Mouse (Mus musculus) urinary bladder, postnatal 14 days (tissue): ENCODE data around the gene Oscp1.
A peak's percentile ranks its signal among the peaks of the same experiment; 100 is the strongest.
"Not testable (repeated sequence)": the region's sequence is repeated elsewhere in the genome, so short reads cannot be mapped to it uniquely, and the experiment has no call there.

ENCODE experiments used
- DNase-seq: peaks from one replicate; pipeline ENCODE4 v3.0.0; 2021; ENCODE audit warnings: low spot score

Oscp1 gene

GRCm38 (mm10) chr4:126083021-126083420, 24.7 kb downstream of the Oscp1 start:
- no peak for DNase-seq

GRCm38 (mm10) chr4:126084382-126084781, 26.0 kb downstream of the Oscp1 start:
- no peak for DNase-seq

GRCm38 (mm10) chr4:126085996-126086576, 27.7 kb downstream of the Oscp1 start:
- DNase-seq: peak; percentile 83

DNA sequence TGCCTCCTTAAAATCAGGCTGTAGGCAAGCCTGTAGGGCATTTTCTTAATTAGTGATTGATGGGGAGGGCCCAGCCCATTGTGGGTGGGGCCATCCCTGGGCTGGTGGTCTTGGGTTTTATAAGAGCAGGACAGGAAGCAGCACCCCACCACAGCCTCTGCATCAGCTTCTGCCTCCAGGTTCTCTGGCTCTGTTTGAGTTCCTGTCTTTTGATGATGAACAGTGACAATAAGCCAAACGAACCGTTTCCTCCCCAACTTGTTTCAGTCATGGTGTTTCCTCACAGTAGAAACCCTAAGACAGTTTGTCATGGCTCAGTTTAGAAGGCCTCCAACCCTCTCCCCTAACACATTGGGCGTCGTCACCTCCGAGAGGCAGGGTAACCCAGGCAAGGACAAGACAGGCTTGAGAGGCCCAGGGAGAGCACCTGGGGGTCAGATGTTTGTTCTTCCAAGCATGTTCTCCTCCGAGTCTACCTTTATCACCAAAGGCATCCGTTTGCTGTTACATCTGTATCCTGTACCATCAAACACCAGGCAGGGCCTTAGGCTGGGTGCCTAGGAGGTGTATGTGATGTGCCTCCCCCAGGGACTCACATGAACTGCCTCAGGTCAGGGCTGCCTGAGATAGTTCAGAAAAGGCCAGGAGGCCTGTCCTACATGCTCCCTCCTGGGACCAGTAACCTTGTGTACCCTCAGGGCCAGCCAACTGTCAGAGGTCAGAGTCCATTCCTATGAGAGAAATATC, 31.9 kb downstream of the Oscp1 start:
- DNase-seq: no peak

DNA sequence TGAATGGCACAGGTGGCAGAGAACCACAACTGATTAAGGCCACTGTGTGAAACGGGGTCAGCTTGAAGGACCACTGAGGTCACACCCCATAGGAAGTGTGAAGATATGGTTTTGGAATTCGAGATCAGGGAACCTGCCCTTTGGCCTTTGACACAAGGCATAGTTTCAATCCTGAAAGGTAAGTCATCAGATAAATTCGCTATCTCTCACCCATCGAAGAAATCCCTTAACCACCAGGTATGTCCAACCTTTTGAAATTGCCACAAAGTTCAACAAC, 32.4 kb downstream of the Oscp1 start:
- no peak for DNase-seq

GRCm38 (mm10) chr4:126091873-126092272, 33.5 kb downstream of the Oscp1 start:
- no peak for DNase-seq

- not testable (repeated sequence) for DNase-seq
Observed at GRCm38 (mm10) chr4:126095622-126096430, 37.5 kb downstream of the Oscp1 start.

DNA sequence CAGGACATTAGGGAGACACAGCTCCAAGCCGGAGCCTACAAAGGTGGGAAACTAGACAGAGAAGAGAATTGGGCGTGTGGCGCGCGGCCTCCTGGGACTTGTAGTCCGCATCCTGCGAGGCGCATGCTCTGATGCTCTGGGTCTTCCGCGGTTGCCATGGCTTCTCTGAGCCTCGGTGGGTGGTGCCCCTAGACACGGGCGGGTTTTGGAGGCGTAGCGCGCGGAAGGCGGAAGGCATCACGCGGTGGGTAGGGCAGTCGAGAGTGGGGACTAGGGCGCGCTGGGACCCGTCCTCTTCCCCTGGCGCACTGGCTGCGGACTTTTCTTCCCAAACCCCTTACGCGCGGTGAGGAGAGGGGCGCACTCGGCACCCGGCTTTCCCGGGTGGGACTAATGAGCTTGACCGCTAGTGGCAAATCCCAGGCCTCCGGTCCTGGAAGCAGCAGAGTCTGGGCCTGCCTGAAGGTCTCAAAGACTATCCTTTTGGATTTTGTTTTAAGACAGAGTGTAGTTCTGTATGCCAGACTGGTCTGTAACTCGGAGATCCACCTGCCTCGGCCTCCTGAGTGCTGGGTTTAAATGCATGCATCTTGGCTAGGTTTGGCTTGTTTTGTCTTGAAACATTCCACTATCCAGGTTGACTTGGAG, 38.2 kb downstream of the Oscp1 start, which contains the start of gene Lsm10:
Lsm10 (plus strand) TSS at position 160 of the 648 bp plus-strand sequence.
- DNase-seq: peak; percentile 95

- DNase-seq: no peak
Observed at GRCm38 (mm10) chr4:126097711-126098253, 39.4 kb downstream of the Oscp1 start.

DNA sequence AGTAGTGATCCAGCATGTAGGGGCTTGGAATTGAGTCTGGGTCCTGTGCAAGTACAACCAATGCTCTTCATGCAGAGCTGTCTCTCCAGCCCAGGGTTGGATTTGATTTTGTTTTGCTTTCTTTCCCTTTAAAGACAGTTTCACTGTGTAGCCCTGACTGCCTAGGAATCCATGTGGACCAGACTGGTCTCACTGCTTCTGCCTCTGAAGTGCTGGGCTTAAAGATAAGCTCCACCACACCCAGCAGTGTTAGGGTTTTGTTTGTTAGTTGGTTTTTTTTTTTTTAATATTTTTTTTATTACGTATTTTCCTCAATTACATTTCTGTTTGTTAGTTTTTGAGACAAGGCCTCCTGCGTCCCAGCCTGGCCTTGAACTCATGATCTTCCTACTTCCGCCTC, 41.0 kb downstream of the Oscp1 start:
- DNase-seq: no peak

DNA sequence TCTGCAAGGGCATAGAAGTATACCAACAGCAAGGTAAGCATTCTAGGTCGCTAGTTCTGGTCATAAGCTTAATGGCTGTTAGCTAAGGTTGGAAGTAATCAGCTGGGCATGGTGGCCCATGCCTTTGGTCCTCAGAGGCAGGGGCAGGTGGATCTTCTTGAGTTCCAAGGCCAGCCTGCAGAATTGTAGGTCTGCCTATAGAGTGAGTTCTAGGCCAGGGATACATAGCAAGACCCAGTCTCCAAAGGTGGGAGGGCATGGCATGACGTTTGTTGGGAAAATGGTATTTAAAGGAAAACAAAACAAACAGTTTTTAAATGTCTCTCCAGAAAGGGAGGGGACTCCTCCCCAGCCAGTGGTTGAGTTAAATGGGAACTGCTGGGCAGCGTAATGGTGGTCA, 42.4 kb downstream of the Oscp1 start:
- DNase-seq: no peak

GRCm38 (mm10) chr4:126102061-126102841, 43.9 kb downstream of the Oscp1 start:
- DNase-seq: peak; percentile 56

- peak; percentile 95 for DNase-seq
Observed at GRCm38 (mm10) chr4:126103057-126103581, 44.8 kb downstream of the Oscp1 start.

- peak; percentile 95 for DNase-seq
Observed at GRCm38 (mm10) chr4:126103590-126104068, 45.3 kb downstream of the Oscp1 start, which contains the start of gene Stk40. Stk40 (plus strand) TSS chr4:126103957.

GRCm38 (mm10) chr4:126104261-126105075, 46.1 kb downstream of the Oscp1 start:
- peak; percentile 51 for DNase-seq

DNA sequence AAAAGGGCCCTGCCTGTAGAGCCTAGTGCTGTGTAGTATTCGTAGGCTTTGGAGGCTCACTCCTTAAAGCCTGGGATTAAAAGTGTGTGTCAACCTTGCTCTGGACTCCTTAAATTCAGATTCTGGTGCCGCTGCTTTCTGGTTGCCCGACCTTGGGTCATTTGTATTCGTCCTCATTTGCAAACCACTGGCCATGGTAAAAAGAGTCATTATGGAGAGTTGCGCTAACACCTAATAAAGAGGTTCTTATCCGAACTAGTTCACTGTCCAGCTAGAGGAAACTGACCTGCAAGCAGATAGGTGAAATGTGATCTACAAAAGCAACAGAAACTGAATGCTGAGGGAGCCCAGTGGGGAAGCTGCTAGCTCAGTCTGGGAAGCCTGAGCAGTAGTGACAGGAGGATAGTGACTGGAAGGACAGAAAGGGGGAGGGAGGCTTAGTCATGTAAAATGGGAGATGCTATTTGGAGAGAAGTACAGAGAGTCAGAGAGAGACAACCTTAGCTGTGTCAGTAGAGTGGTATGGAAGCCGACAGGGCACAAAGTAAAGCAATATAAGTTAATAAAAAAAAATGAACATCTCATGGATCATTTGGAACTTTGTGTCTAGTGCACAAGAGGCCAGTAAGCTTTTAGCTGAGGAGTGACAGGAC, 46.9 kb downstream of the Oscp1 start:
- DNase-seq: no peak

DNA sequence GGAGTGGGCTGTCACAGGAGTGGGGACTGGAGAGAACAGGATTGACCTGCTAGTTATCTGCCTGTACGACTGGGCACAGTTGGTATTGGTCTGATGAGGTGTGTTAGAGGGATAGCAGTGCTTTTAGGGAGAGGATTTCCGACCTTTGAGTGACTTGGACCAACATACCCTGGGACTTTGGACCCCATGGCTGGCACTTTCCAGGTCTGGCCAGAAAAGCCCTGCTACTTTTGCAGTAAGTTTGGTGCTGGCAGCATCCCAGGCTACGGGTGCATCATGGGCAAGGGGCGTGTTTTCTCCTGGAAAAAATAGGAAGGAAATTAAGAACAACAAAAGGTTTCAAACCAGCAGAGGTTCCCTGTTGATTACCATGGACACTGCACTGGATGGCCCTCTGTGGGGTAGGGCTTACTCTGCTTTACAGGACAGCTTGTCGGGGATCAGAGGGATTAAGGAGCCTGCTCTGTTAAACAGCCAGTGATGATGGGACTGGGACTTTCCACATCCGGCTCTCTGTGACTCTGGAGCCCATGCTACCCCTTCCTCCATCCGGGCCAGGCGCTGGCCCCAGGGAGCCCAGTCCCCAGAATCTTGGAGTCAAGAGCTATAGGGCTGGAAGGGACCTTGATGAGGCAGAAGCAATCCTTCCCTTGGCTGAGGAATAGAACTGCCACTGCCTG, 49.8 kb downstream of the Oscp1 start:
- DNase-seq: no peak

GRCm38 (mm10) chr4:126109613-126110373, 51.4 kb downstream of the Oscp1 start:
- no peak for DNase-seq
